Mouse (Mus musculus): ENCODE results near the gene Acot7. TPM values are rescaled to one million over a fixed set of nuclear protein-coding genes. Genes with fewer than 3 reads are reported as not detected.

Acot7 gene
- polyA plus RNA-seq, 1 experiment: 32.0 TPM

DNA sequence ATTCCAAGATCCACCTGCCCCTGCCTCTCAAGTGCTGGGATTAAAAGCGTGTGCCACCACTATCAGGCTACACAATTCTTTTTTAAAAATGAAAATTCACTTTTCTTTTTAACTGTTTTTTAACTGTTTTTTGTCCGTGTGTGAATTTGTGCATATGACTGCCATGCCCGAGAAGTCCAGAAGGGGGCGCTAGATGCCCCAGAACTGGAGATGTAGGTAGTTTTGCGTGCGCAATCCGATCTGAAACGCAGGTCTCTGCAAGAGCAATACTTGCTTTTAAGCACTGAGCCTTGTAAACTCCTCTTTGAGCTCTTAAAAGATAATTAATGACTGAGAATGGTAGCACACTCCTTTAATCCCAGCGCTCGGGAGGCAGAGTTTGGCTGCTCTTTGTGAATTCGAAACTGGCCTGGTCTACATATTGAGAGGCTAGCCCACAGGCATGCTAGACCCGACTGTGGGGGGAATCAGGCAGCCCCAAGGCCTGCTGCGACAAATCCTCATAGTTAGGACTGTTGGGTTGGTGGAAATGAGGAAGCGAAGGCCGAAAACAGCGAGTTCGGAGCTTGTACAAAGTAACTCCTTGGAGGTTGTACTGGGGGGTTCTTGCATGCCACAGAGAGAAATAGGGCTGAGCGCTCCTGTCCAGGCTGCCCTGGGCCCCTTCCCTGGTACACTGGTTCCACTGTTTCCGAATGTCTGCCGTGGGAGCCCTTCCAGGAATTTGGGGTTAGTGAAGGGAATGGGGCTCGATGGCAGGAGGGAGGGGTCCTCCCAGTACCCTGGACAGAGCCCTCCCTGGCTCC is 20.0 kb upstream of the Acot7 start:
- peaks cover 2% of the 10 kb centered on the region; the same call in 1 of the 2 replicates for H3K4me1 ChIP-seq (ENCODE audit: control insufficient read depth, insufficient read depth, low read length)
- 6% methylated on average over 21 of the region's 21 CpGs for WGBS
- TF ChIP-seq CTCF (IDR thresholded peaks at IDR 0.05; ENCODE audit: control insufficient read depth, insufficient read depth, low read length) (peak; percentile 73), POLR2A (IDR thresholded peaks at IDR 0.05; ENCODE audit: borderline replicate concordance, control insufficient read depth, low read depth, low read length) (no peak)
- no peak overlapping the region for H3K27ac ChIP-seq (ENCODE audit: control insufficient read depth, insufficient read depth, low read depth, low read length, poor library complexity)
- peak overlapping the region; percentile 26 for H3K4me3 ChIP-seq (replicated peaks; ENCODE audit: control insufficient read depth, low read depth, low read length)

DNA sequence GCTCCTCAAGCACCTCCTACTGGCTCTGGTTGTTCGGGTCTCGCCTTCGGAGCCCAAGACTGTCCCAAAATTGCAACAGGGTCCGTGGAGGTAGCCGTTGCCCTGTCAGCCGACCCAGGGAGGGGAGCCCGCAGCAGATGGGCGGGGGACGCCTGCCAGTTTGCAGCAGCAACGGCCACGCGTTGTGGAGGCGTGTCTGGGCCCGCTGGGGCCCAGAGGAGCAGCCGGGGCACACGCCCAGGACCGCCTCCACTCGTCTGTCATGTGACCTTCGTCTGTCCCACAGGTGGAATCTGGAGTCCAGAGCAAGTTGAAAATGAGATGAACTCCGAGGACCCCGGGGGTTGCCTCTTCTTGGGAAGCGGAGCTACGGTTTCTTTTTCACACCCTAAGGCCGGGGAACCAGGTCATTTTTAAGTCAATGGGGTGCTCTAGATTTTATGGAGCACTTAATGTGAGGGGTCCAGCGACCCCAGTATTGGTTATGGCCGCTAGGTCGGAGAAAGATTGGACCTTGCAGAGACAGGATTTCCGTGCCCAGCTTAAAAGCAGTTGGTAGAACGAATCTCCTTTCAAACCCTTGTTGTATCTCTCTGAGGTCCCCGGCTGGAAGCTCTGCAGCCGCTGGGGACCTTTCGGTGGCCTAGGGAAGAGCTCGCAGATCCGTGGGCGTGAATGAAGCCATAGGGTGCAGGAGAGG is 19.2 kb upstream of the Acot7 start, which contains the start of gene Hes2:
TSS of gene Hes2 (plus strand) at position 283 of the 700 bp plus-strand sequence.
- no peak within 1 kb of the TSS for H3K27ac ChIP-seq (ENCODE audit: control insufficient read depth, insufficient read depth, low read depth, low read length, poor library complexity)
- H3K4me1 ChIP-seq (ENCODE audit: control insufficient read depth, insufficient read depth, low read length): no peaks in the 10 kb centered on the region; the same call in 1 of the 2 replicates
- H3K4me3 ChIP-seq (replicated peaks; ENCODE audit: control insufficient read depth, low read depth, low read length): peak within 1 kb of the TSS; percentile 26
- TF ChIP-seq CTCF (IDR thresholded peaks at IDR 0.05; ENCODE audit: control insufficient read depth, insufficient read depth, low read length): no peak
- no peak for TF ChIP-seq POLR2A (IDR thresholded peaks at IDR 0.05; ENCODE audit: borderline replicate concordance, control insufficient read depth, low read depth, low read length)
- WGBS: 3% methylated on average over 35 of the region's 35 CpGs

DNA sequence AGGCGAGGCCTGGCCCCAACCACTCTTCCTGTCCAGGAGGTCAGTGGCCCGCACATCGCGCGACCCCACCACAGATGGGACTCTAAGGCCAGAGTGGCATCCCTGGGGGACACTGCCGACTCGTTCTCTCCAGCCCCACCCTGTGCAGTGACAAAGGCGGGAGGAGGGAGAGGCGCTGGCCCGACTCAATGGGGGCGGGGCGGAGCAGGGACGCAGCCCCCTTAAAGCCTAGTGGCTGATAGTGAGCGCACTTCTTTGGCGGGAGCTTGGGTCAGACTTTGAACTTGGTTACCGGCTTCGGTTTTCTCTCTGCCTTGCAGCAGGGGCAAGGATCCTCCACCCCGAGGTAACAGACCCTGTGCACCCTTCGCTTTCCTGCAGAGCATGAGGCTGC is 18.7 kb upstream of the Acot7 start:
- WGBS: 2% methylated on average over 19 of the region's 19 CpGs
- Histone ChIP-seq H3K4me1 (ENCODE audit: control insufficient read depth, insufficient read depth, low read length) (no peaks in the 10 kb centered on the region; the same call in 1 of the 2 replicates), H3K27ac (ENCODE audit: control insufficient read depth, insufficient read depth, low read depth, low read length, poor library complexity) (no peak overlapping the region), H3K4me3 (replicated peaks; ENCODE audit: control insufficient read depth, low read depth, low read length) (no peak overlapping the region)
- TF ChIP-seq CTCF (IDR thresholded peaks at IDR 0.05; ENCODE audit: control insufficient read depth, insufficient read depth, low read length) (no peak), POLR2A (IDR thresholded peaks at IDR 0.05; ENCODE audit: borderline replicate concordance, control insufficient read depth, low read depth, low read length) (no peak)

- H3K27ac ChIP-seq (ENCODE audit: control insufficient read depth, insufficient read depth, low read depth, low read length, poor library complexity): no peak overlapping the region
- H3K4me3 ChIP-seq (replicated peaks; ENCODE audit: control insufficient read depth, low read depth, low read length): no peak overlapping the region
- no peaks in the 10 kb centered on the region; the same call in 1 of the 2 replicates for H3K4me1 ChIP-seq (ENCODE audit: control insufficient read depth, insufficient read depth, low read length)
- WGBS: 77% methylated on average over 4 of the region's 4 CpGs
- TF ChIP-seq CTCF (IDR thresholded peaks at IDR 0.05; ENCODE audit: control insufficient read depth, insufficient read depth, low read length) (no peak), POLR2A (IDR thresholded peaks at IDR 0.05; ENCODE audit: borderline replicate concordance, control insufficient read depth, low read depth, low read length) (no peak)
Measured at GRCm38 (mm10) chr4:152160748-152161147, 17.2 kb upstream of the Acot7 start.

GRCm38 (mm10) chr4:152161601-152162000 is 16.3 kb upstream of the Acot7 start:
- no peaks in the 10 kb centered on the region; the same call in 1 of the 2 replicates for H3K4me1 ChIP-seq (ENCODE audit: control insufficient read depth, insufficient read depth, low read length)
- TF ChIP-seq POLR2A (IDR thresholded peaks at IDR 0.05; ENCODE audit: borderline replicate concordance, control insufficient read depth, low read depth, low read length) (no peak), CTCF (IDR thresholded peaks at IDR 0.05; ENCODE audit: control insufficient read depth, insufficient read depth, low read length) (no peak)
- no peak overlapping the region for H3K27ac ChIP-seq (ENCODE audit: control insufficient read depth, insufficient read depth, low read depth, low read length, poor library complexity)
- no peak overlapping the region for H3K4me3 ChIP-seq (replicated peaks; ENCODE audit: control insufficient read depth, low read depth, low read length)
- 82% methylated on average over 6 of the region's 6 CpGs for WGBS

DNA sequence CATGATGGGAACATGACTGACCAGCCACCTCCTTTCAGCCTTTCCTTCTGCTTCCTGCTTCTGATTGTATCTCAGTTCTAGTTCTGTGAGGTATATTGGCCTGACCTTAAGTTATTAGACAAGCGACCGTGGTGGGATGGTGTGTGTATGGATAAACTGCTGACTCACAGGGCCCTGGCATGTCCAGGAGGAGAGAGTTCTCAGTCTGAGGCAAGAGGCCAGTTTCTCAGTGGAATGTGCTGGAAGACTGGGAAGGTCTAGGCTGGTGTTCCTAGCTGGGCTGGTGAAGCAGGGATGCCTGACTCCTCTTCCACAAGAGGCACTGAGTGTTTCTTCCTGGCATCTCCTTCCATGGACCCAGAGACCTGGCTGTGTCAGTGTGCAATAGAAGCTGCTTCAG is 15.2 kb upstream of the Acot7 start:
- H3K4me1 ChIP-seq (ENCODE audit: control insufficient read depth, insufficient read depth, low read length): no peaks in the 10 kb centered on the region; the same call in 1 of the 2 replicates
- no peak overlapping the region for H3K27ac ChIP-seq (ENCODE audit: control insufficient read depth, insufficient read depth, low read depth, low read length, poor library complexity)
- 30% methylated on average over 2 of the region's 2 CpGs for WGBS
- TF ChIP-seq CTCF (IDR thresholded peaks at IDR 0.05; ENCODE audit: control insufficient read depth, insufficient read depth, low read length): no peak
- TF ChIP-seq POLR2A (IDR thresholded peaks at IDR 0.05; ENCODE audit: borderline replicate concordance, control insufficient read depth, low read depth, low read length): no peak
- no peak overlapping the region for H3K4me3 ChIP-seq (replicated peaks; ENCODE audit: control insufficient read depth, low read depth, low read length)

DNA sequence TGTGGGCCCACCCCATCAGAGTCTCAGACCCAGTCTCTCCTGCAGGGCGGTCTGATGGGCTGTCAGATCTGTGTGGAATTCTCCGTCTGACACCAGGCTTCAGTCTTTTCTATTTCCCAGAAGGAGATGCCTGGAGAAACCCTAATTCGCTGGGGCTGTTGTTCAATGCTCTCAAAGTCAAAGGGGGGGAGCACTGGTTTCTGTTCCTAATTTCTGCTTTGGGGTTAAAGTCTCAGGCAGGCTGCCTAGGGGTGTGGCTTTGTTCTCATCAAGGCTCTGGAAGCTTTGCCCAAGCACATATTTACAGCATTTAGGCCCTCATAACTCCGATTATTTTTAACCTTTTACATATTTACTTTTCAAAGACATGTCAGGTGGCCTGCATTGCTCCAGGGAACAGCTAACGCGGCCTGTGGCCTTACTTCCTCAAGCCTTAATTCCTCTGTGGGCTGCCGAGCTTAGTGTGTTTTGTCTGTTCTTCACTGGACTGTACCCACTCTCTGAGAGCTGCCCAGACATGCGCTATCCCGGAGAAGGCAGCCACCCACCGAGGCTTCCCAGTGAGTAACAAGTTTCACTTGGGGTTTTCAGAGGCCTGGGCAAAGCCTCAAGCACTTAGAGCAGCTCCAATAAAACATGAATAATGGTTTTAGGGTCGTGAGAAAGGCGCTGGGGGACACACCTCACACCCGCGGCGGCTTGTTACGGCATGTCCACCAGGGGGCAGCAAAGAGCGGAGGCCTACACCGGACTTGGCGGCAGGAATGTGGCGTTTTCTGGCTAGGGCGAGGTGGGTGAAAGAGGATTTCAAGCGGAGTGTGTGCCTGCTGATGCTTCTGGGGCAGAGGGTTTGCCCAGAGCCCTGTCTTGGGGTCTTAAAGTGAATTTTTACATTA is 12.7 kb upstream of the Acot7 start:
- TF ChIP-seq CTCF (IDR thresholded peaks at IDR 0.05; ENCODE audit: control insufficient read depth, insufficient read depth, low read length) (peak; percentile 94), POLR2A (IDR thresholded peaks at IDR 0.05; ENCODE audit: borderline replicate concordance, control insufficient read depth, low read depth, low read length) (no peak)
- no peak overlapping the region for H3K4me3 ChIP-seq (replicated peaks; ENCODE audit: control insufficient read depth, low read depth, low read length)
- H3K27ac ChIP-seq (ENCODE audit: control insufficient read depth, insufficient read depth, low read depth, low read length, poor library complexity): peak overlapping the region; percentile 64
- 10% methylated on average over 22 of the region's 22 CpGs for WGBS
- H3K4me1 ChIP-seq (ENCODE audit: control insufficient read depth, insufficient read depth, low read length): no peaks in the 10 kb centered on the region; the same call in 1 of the 2 replicates
